Mouse (Mus musculus): ENCODE results near the gene Morc2a. TPM values are rescaled to one million over a fixed set of nuclear protein-coding genes. Genes with fewer than 3 reads are reported as not detected.
"Not testable (repeated sequence)": the region's sequence is repeated elsewhere in the genome, so short reads cannot be mapped to it uniquely, and the experiment has no call there.

Morc2a gene
- total RNA-seq (2022), result 10 to 100 TPM; 18.5 to 20.2 (median 18.7) TPM

- peak; percentile 97 for DNase-seq (ENCODE audit: low spot score)
Measured at GRCm38 (mm10) chr11:3648964-3649841, at the start of gene Morc2a. Gene Morc2a (plus strand): TSS chr11:3649191.

GRCm38 (mm10) chr11:3601966-3602365 is 47.0 kb upstream of the Morc2a start:
- DNase-seq (ENCODE audit: low spot score), result not testable (repeated sequence)

- DNase-seq (ENCODE audit: low spot score), result peak; percentile 5
Measured at GRCm38 (mm10) chr11:3602687-3603086, 46.3 kb upstream of the Morc2a start.

- no peak for DNase-seq (ENCODE audit: low spot score)
Measured at GRCm38 (mm10) chr11:3606456-3606855, 42.5 kb upstream of the Morc2a start.

- DNase-seq (ENCODE audit: low spot score), result no peak
Measured at GRCm38 (mm10) chr11:3615576-3615975, 33.4 kb upstream of the Morc2a start.

- no peak for DNase-seq (ENCODE audit: low spot score)
Measured at GRCm38 (mm10) chr11:3622826-3623225, 26.2 kb upstream of the Morc2a start.

- no peak for DNase-seq (ENCODE audit: low spot score)
Measured at GRCm38 (mm10) chr11:3624391-3625027, 24.5 kb upstream of the Morc2a start.

GRCm38 (mm10) chr11:3628999-3629491 is 19.9 kb upstream of the Morc2a start:
- no peak for DNase-seq (ENCODE audit: low spot score)

- DNase-seq (ENCODE audit: low spot score), result peak; percentile 22
Measured at GRCm38 (mm10) chr11:3633269-3633668, 15.7 kb upstream of the Morc2a start.

- DNase-seq (ENCODE audit: low spot score), result no peak
Measured at GRCm38 (mm10) chr11:3647688-3648087, 1.3 kb upstream of the Morc2a start.

GRCm38 (mm10) chr11:3648305-3648963 is 557 bp upstream of the Morc2a start:
- DNase-seq (ENCODE audit: low spot score), result peak; percentile 33

GRCm38 (mm10) chr11:3650141-3650540 is 1.1 kb downstream of the Morc2a start:
- no peak for DNase-seq (ENCODE audit: low spot score)

- DNase-seq (ENCODE audit: low spot score), result no peak
Measured at GRCm38 (mm10) chr11:3661964-3662363, 13.0 kb downstream of the Morc2a start.

GRCm38 (mm10) chr11:3667506-3667905 is 18.5 kb downstream of the Morc2a start:
- DNase-seq (ENCODE audit: low spot score), result no peak

GRCm38 (mm10) chr11:3668768-3669167 is 19.8 kb downstream of the Morc2a start:
- peak; percentile 28 for DNase-seq (ENCODE audit: low spot score)

GRCm38 (mm10) chr11:3669849-3670248 is 20.9 kb downstream of the Morc2a start:
- peak; percentile 13 for DNase-seq (ENCODE audit: low spot score)

- DNase-seq (ENCODE audit: low spot score), result no peak
Measured at GRCm38 (mm10) chr11:3671000-3671628, 22.1 kb downstream of the Morc2a start.

- DNase-seq (ENCODE audit: low spot score), result peak; percentile 40
Measured at GRCm38 (mm10) chr11:3674545-3674944, 25.6 kb downstream of the Morc2a start.

- DNase-seq (ENCODE audit: low spot score), result no peak
Measured at GRCm38 (mm10) chr11:3676423-3676822, 27.4 kb downstream of the Morc2a start.

- DNase-seq (ENCODE audit: low spot score), result no peak
Measured at GRCm38 (mm10) chr11:3677204-3677603, 28.2 kb downstream of the Morc2a start.

- DNase-seq (ENCODE audit: low spot score), result no peak
Measured at GRCm38 (mm10) chr11:3679771-3680170, 30.8 kb downstream of the Morc2a start.

- no peak for DNase-seq (ENCODE audit: low spot score)
Measured at GRCm38 (mm10) chr11:3683696-3684095, 34.7 kb downstream of the Morc2a start.
